In the genomic region with DNA sequence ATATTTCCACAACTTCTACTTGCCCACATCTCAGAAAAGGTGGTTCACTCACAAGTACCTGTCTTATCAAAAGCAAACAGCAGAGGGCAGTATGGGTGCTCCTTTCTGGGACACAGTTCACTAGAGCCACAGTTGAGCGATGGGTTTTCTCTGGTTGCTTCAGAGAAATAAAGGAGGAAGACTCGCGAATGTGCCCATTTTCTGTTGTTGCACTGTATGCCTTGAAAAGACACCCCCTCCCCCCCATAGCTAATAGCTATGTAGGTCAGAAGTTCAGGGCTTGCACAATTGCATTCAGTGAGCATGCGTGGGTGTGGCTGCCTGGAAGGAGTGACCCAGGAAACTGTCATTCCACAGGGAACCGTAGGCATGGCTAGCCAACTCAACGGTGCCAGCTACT, we compare ENCODE assay signal across 8 mouse cellular contexts. TPM values are rescaled to one million over a fixed set of nuclear protein-coding genes. Genes with fewer than 3 reads are reported as not detected.
DNase-seq lines count a peak whose midpoint lies in the region; ATAC-seq lines count a peak whose summit lies in the region.

No protein-coding gene starts in this region.

- ATAC-seq in CD4-positive, CD25-positive, alpha-beta regulatory T cell, adult 4 months = peak; percentile 87
- ATAC-seq in heart, embryonic 15.5 days (replicated peaks; ENCODE audit: insufficient number of reproducible peaks, insufficient read depth, low FRiP score, low read depth) = no peak; the same call in 1 of the 2 replicates
- ATAC-seq in liver, embryonic 13.5 days (ENCODE audit: low read depth) = peak; percentile 39; the same call in 1 of the 2 replicates
- ATAC-seq in stomach, embryonic 16.5 days (ENCODE audit: insufficient read depth, low FRiP score) = peak; percentile 47; the same call in 1 of the 2 replicates

- H3K4me3 ChIP-seq in forebrain, embryonic 10.5 days = no peak overlapping the region
- H3K4me3 ChIP-seq in heart, embryonic 15.5 days = 0 out of 2 replicates have a peak overlapping the region, but pooled peaks have one; percentile 24
- no peak overlapping the region for H3K4me3 ChIP-seq in liver, embryonic 13.5 days (replicated peaks)
- 0 out of 2 replicates have a peak overlapping the region, but pooled peaks have one; percentile 19 for H3K4me3 ChIP-seq in stomach, embryonic 16.5 days (replicated peaks; ENCODE audit: low read length)

- 51% methylated on average over 6 of the region's 6 CpGs for WGBS in forebrain, embryonic 10.5 days
- WGBS in heart, embryonic 15.5 days = 16% methylated on average over 6 of the region's 6 CpGs
- WGBS in liver, embryonic 13.5 days (ENCODE audit: insufficient replicate concordance) = 19% methylated on average over 6 of the region's 6 CpGs
- 18% methylated on average over 6 of the region's 6 CpGs for WGBS in stomach, embryonic 16.5 days

- no peaks in the 10 kb centered on the region for H3K27me3 ChIP-seq in forebrain, embryonic 10.5 days (ENCODE audit: poor library complexity, severe bottlenecking)
- no peaks in the 10 kb centered on the region for H3K27me3 ChIP-seq in heart, embryonic 15.5 days
- H3K27me3 ChIP-seq in liver, embryonic 13.5 days = 0 out of 2 replicates have a peak, but pooled peaks cover 2% of the 10 kb centered on the region
- no peaks in the 10 kb centered on the region for H3K27me3 ChIP-seq in stomach, embryonic 16.5 days (ENCODE audit: control insufficient read depth, insufficient read depth, low read length)

- no peaks in the 10 kb centered on the region for H3K36me3 ChIP-seq in forebrain, embryonic 10.5 days (replicated peaks)
- H3K36me3 ChIP-seq in heart, embryonic 15.5 days = no peaks in the 10 kb centered on the region
- H3K36me3 ChIP-seq in liver, embryonic 13.5 days = no peaks in the 10 kb centered on the region
- no peaks in the 10 kb centered on the region for H3K36me3 ChIP-seq in stomach, embryonic 16.5 days (ENCODE audit: control insufficient read depth, insufficient read depth, low read length)

- no peak overlapping the region for H3K27ac ChIP-seq in forebrain, embryonic 10.5 days
- H3K27ac ChIP-seq in heart, embryonic 15.5 days = no peak overlapping the region
- no peak overlapping the region for H3K27ac ChIP-seq in liver, embryonic 13.5 days
- no peak overlapping the region for H3K27ac ChIP-seq in stomach, embryonic 16.5 days (ENCODE audit: low read length)

- no peaks in the 10 kb centered on the region for H3K4me1 ChIP-seq in forebrain, embryonic 10.5 days
- H3K4me1 ChIP-seq in heart, embryonic 15.5 days (replicated peaks) = peaks cover 3% of the 10 kb centered on the region; the same call in 1 of the 2 replicates
- H3K4me1 ChIP-seq in liver, embryonic 13.5 days (replicated peaks) = peaks cover 13% of the 10 kb centered on the region
- peaks cover 3% of the 10 kb centered on the region; the same call in 1 of the 2 replicates for H3K4me1 ChIP-seq in stomach, embryonic 16.5 days (ENCODE audit: control insufficient read depth, insufficient read depth, low read length)

- DNase-seq in c-Kit-positive CD71-negative TER-119-negative erythroid progenitor cells, embryonic 14.5 days (ENCODE audit: low read depth) = peak; percentile 84
- peak; percentile 40 for DNase-seq in forebrain, embryonic 10.5 days (ENCODE audit: extremely low spot score, low spot score)
- peak; percentile 84 for DNase-seq in kidney, postnatal 14 days
- peak; percentile 42 for DNase-seq in liver, embryonic 13.5 days
- peak; percentile 53 for DNase-seq in neural tube, embryonic 10.5 days (ENCODE audit: extremely low spot score, low spot score)

- H3K4me2 ChIP-seq in heart, embryonic 15.5 days = peak overlapping the region; percentile 56
- peak overlapping the region; percentile 36 for H3K4me2 ChIP-seq in liver, embryonic 13.5 days
- H3K4me2 ChIP-seq in stomach, embryonic 16.5 days (ENCODE audit: low read depth, low read length) = peak overlapping the region; percentile 45

- H3K9ac ChIP-seq in heart, embryonic 15.5 days = no peak overlapping the region
- H3K9ac ChIP-seq in liver, embryonic 13.5 days = no peak overlapping the region
- H3K9ac ChIP-seq in stomach, embryonic 16.5 days (ENCODE audit: low read length) = no peak overlapping the region

- H3K9me3 ChIP-seq in forebrain, embryonic 10.5 days = no peaks in the 10 kb centered on the region
- no peaks in the 10 kb centered on the region for H3K9me3 ChIP-seq in heart, embryonic 15.5 days (replicated peaks)
- no peaks in the 10 kb centered on the region for H3K9me3 ChIP-seq in liver, embryonic 13.5 days (replicated peaks)
- no peaks in the 10 kb centered on the region for H3K9me3 ChIP-seq in stomach, embryonic 16.5 days (replicated peaks; ENCODE audit: control insufficient read depth, low read length)

RNA-seq across cellular contexts. Expression of gene Slc44a1, which starts 55.5 kb away (rescaled TPM):
- polyA plus RNA-seq in CD4-positive, CD25-positive, alpha-beta regulatory T cell, adult 4 months (2017; shearing (Covaris generic)) = 1 to 10 TPM; 1.7 to 4.1 TPM
- 9.9 and 10.4 TPM in 2 replicates for polyA plus RNA-seq in forebrain, embryonic 10.5 days (2016; fragmentation: Nextera tagmentation; extraction: Ambion mirVana)
- 15.9 and 23.8 TPM in 2 replicates for polyA plus RNA-seq in heart, embryonic 15.5 days (2015; fragmentation: Nextera tagmentation; extraction: Ambion mirVana)
- 8.9 and 10.6 TPM in 2 replicates for polyA plus RNA-seq in liver, embryonic 13.5 days (2015; fragmentation: Nextera tagmentation; extraction: Ambion mirVana)
- 16.7 and 17.2 TPM in 2 replicates for polyA plus RNA-seq in stomach, embryonic 16.5 days (2015; fragmentation: Nextera tagmentation; extraction: Ambion mirVana)

Comparison
In these comparisons a context has a peak if more than half of its experiments do, and no peak if none do; other contexts are left out.
1. H3K4me3 ChIP-seq: peak in heart, embryonic 15.5 days (single experiment) and stomach, embryonic 16.5 days (single experiment); none in forebrain, embryonic 10.5 days (single experiment) and liver, embryonic 13.5 days (single experiment).
2. Peak in every context shown above with its lines, with median percentiles within 50 percentile points of each other: DNase-seq and H3K4me2 ChIP-seq.